Mouse (Mus musculus): ENCODE measurements around the gene Kif27.
"Not testable (repeated sequence)": the region's sequence is repeated elsewhere in the genome, so short reads cannot be mapped to it uniquely, and the experiment has no call there.

DNA sequence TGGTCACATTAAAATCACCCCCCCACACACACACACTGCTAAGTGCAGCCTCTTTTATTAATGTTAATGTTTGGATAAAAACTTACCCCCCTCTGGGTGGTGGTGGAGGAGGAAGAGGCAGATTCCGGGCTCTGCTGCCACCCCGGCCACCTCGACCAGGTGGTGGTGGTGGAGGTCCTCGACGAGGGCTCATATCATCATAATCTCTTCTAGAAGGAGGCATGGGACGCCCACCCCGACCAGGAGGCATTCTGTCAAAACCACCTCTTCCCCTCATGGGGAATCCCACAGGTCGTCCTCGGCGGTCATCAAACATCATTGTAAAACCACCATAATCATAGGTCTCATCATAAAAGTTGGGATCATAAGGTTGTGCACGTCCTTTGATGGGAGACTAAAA lies 35.5 kb upstream of the Kif27 start:
- TF ChIP-seq CTCF, EP300 (IDR thresholded peaks at IDR 0.05; ENCODE audit: low read depth): not testable (repeated sequence)

All from liver, embryonic 14.5 days (tissue).